Mouse (Mus musculus) G1E (cell line): ENCODE results near the gene Ppfia3. TPM values are rescaled to one million over a fixed set of nuclear protein-coding genes. Genes with fewer than 3 reads are reported as not detected.

Experiments used
- ATAC-seq: 2 replicates; pipeline ENCODE4 v1.8.0; 2016; ENCODE audit warnings: mild to moderate bottlenecking; ENCODE audit not compliant: insufficient number of reproducible peaks, poor library complexity, low FRiP score, severe bottlenecking; ENCODE audit errors: extremely low read depth
- DNase-seq: peaks from one replicate; pipeline ENCODE4 v3.0.0; 2012; ENCODE audit warnings: low spot score
- H3K27me3 ChIP-seq: 2 replicates; pipeline ENCODE4 v1.6.1; 2012; ENCODE audit warnings: mild to moderate bottlenecking, low read length, inconsistent platforms; ENCODE audit not compliant: insufficient read depth
- H3K36me3 ChIP-seq: replicated peaks from 2 replicates; pipeline ENCODE3; 2012; ENCODE audit warnings: mild to moderate bottlenecking, inconsistent platforms
- H3K4me1 ChIP-seq: 2 replicates; pipeline ENCODE4 v1.6.1; 2012; ENCODE audit warnings: low read depth, low read length, inconsistent platforms, mixed read lengths; ENCODE audit not compliant: insufficient read depth
- H3K4me3 ChIP-seq: 2 replicates; pipeline ENCODE4 v1.5.1; 2012; ENCODE audit warnings: low read depth, mild to moderate bottlenecking, inconsistent platforms, low read length, moderate library complexity, mixed read lengths
- H3K9me3 ChIP-seq: replicated peaks from 2 replicates; pipeline ENCODE4 v1.6.1; 2012; ENCODE audit warnings: inconsistent platforms
- CTCF ChIP-seq: IDR thresholded peaks from 2 replicates; pipeline ENCODE4 v1.5.1; 2012; ENCODE audit warnings: low read depth, low read length, inconsistent platforms, mixed read lengths
- GATA1 ChIP-seq: IDR thresholded peaks from 2 replicates; pipeline ENCODE4 v1.6.1; 2012; ENCODE audit warnings: borderline replicate concordance, low read length, inconsistent platforms, mixed read lengths
- GATA2 ChIP-seq: IDR thresholded peaks from 2 replicates; pipeline ENCODE4 v1.6.1; 2012; ENCODE audit warnings: low read depth, low read length, inconsistent platforms, borderline replicate concordance
- POLR2AphosphoS5 ChIP-seq: IDR thresholded peaks from 2 replicates; pipeline ENCODE4 v1.6.1; 2012; ENCODE audit warnings: low read depth, low read length, inconsistent platforms; ENCODE audit not compliant: insufficient replicate concordance
- TAL1 ChIP-seq: conservative IDR thresholded peaks from 2 replicates; pipeline ENCODE4 v1.6.1; 2012; ENCODE audit warnings: low read depth, low read length, inconsistent platforms, mixed read lengths
- polyA plus RNA-seq: library from polyadenylated mRNA; stranded (reverse); fragments of >175 nt; gene quantifications from 2 replicates; pipeline ENCODE4 v1.2.3, GENCODE M21; 2012
- total RNA-seq, 2 experiments: library from RNA; stranded (forward) in 1 of 2; stranded (reverse) in 1 of 2; fragments of 200-1000 nt in 1 of 2; fragments of >200 nt in 1 of 2; fragmentation: Nextera tagmentation in 1 of 2; gene quantifications; 2 replicates each; pipeline ENCODE4 v1.2.3; 2014 to 2017

The Ppfia3 gene
- total and polyA plus RNA-seq, 3 experiments: 0.71 to 1.4 (median 1.2) TPM

DNA sequence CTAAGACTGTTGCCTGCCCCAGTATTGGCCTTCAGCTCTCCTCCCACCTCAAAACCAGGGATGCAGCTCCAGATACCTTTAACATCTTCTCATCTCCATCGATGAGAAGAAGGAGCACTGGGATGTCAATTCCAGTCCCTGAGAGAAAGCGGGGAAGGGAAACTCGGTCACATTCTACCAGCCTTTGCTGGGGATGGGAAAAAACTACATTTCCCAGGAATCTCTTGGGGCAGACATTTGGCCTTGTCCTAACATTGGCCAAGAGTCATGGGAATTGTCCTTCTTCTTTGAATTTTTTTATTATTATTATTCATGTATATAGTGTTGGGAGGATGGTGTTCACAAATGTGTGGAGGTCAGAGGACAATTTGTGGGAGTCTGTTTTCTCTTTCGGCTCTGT lies 44.6 kb downstream of the Ppfia3 start:
- H3K9me3 ChIP-seq: peaks cover 2% of the 10 kb centered on the region; the same call in 1 of the 2 replicates
- TF ChIP-seq GATA2 (no peak), TAL1 (no peak), CTCF (no peak), GATA1 (no peak), POLR2AphosphoS5 (no peak)
- ATAC-seq (no peak), DNase-seq (no peak)
- no peak overlapping the region for H3K4me3 ChIP-seq
- H3K27me3 ChIP-seq: peaks cover 10% of the 10 kb centered on the region
- no peaks in the 10 kb centered on the region for H3K36me3 ChIP-seq
- H3K4me1 ChIP-seq: no peaks in the 10 kb centered on the region

GRCm38 (mm10) chr7:45316536-45316935 lies 50.3 kb downstream of the Ppfia3 start:
- Histone ChIP-seq H3K27me3 (peaks cover 17% of the 10 kb centered on the region), H3K4me3 (no peak overlapping the region), H3K36me3 (no peaks in the 10 kb centered on the region), H3K9me3 (no peaks in the 10 kb centered on the region), H3K4me1 (peaks cover 3% of the 10 kb centered on the region; the same call in 1 of the 2 replicates)
- TF ChIP-seq GATA2 (no peak), CTCF (no peak), TAL1 (no peak), GATA1 (no peak), POLR2AphosphoS5 (no peak)
- DNase-seq: no peak
- no peak for ATAC-seq

- no peak for ATAC-seq
- no peak for TF ChIP-seq TAL1
- no peak for TF ChIP-seq GATA1
- no peak for TF ChIP-seq POLR2AphosphoS5
- TF ChIP-seq GATA2: no peak
Measured at GRCm38 (mm10) chr7:45315182-45315701, 51.6 kb downstream of the Ppfia3 start.

DNA sequence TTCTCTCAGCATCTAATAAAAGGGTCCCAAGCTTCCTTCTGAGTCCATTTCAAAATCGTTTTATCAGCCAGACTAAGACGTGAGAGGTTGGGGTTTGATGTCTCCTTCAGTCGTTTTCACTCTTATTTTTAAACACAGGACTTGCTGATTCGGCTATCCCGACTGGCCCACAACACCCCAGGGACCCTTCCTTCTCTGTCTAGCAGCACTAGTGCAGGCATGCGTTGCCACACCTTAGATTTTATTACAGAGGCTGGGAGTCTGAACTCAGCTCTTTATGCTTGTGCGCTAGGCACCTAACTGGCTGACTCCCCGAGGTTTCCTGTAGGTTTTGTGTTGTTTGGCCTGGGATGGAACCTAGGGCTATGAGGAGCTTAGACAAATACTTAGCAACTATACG lies 53.3 kb downstream of the Ppfia3 start:
- TF ChIP-seq CTCF (no peak), POLR2AphosphoS5 (no peak), GATA2 (no peak), TAL1 (no peak), GATA1 (no peak)
- DNase-seq: no peak
- Histone ChIP-seq H3K4me1 (peaks cover 3% of the 10 kb centered on the region; the same call in 1 of the 2 replicates), H3K27me3 (peaks cover 27% of the 10 kb centered on the region), H3K36me3 (no peaks in the 10 kb centered on the region), H3K4me3 (no peak overlapping the region), H3K9me3 (no peaks in the 10 kb centered on the region)
- no peak for ATAC-seq

More at GRCm38 (mm10) chr7:45315182-45315701, 51.6 kb downstream of the Ppfia3 start:
- Histone ChIP-seq H3K36me3 (no peaks in the 10 kb centered on the region), H3K27me3 (peaks cover 21% of the 10 kb centered on the region), H3K4me3 (no peak overlapping the region), H3K4me1 (peaks cover 3% of the 10 kb centered on the region; the same call in 1 of the 2 replicates), H3K9me3 (no peaks in the 10 kb centered on the region)
- no peak for DNase-seq

GRCm38 (mm10) chr7:45312686-45313453 lies 53.9 kb downstream of the Ppfia3 start:
- DNase-seq (no peak), ATAC-seq (no peak)
- no peaks in the 10 kb centered on the region for H3K36me3 ChIP-seq

GRCm38 (mm10) chr7:45312023-45312422 lies 54.8 kb downstream of the Ppfia3 start:
- Histone ChIP-seq H3K36me3 (no peaks in the 10 kb centered on the region), H3K4me1 (peaks cover 3% of the 10 kb centered on the region; the same call in 1 of the 2 replicates), H3K4me3 (no peak overlapping the region), H3K9me3 (no peaks in the 10 kb centered on the region), H3K27me3 (peaks cover 33% of the 10 kb centered on the region)
- DNase-seq (no peak), ATAC-seq (no peak)
- TF ChIP-seq GATA1: no peak
- TF ChIP-seq GATA2: no peak
- no peak for TF ChIP-seq CTCF
- no peak for TF ChIP-seq TAL1
- TF ChIP-seq POLR2AphosphoS5: no peak

More at GRCm38 (mm10) chr7:45312686-45313453, 53.9 kb downstream of the Ppfia3 start:
- TF ChIP-seq GATA1 (no peak), POLR2AphosphoS5 (no peak), CTCF (no peak), TAL1 (no peak), GATA2 (no peak)
- no peaks in the 10 kb centered on the region for H3K9me3 ChIP-seq
- H3K4me1 ChIP-seq: peaks cover 3% of the 10 kb centered on the region; the same call in 1 of the 2 replicates
- H3K4me3 ChIP-seq: no peak overlapping the region
- peaks cover 33% of the 10 kb centered on the region for H3K27me3 ChIP-seq
